Mouse (Mus musculus): ENCODE data around the gene Edil3. TPM values are rescaled to one million over a fixed set of nuclear protein-coding genes. Genes with fewer than 3 reads are reported as not detected.
A peak's percentile ranks its signal among the peaks of the same experiment; 100 is the strongest.

Gene Edil3
- polyA plus RNA-seq, 1 experiment from 2014 or later: 5.8 TPM

DNA sequence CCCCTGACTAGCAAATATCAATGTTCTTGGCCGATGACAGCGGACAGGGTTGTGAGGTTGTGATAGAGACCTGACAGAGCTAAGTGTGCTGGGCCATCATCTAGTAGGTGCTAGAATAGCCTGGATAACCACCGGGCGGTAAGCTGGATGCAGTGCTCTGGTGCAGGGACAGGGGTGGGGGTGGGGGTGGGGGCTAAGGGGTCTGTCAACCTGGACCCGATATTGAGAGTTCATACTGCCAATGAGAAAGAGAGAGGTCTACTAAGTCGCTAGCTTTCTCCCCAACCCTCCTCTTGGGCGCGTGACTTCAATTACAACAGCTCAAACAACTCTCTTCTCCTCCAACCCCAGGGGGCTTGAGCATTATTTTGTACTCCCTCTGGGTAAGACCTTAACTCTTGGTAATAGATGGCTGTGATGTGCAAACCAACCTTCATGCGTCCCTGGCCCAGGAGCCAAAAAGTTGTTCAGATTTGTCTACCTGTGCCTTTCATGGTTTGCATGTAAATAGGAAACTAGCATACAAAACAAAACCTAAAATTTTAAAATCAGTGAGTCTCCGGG lies 1.1 kb downstream of the Edil3 start:
- no peaks in the 10 kb centered on the region for H3K9me3 ChIP-seq (ENCODE audit: control insufficient read depth, low read length)
- peak overlapping the region; percentile 61 to 79 for H3K4me3 ChIP-seq (ENCODE audit: control insufficient read depth in 1 of 2, insufficient read depth in 1 of 2, low read depth in 1 of 2, low read length in 2 of 2)
- no peaks in the 10 kb centered on the region for H3K36me3 ChIP-seq (ENCODE audit: control insufficient read depth, insufficient read depth, low read length)
- H3K4me2 ChIP-seq (ENCODE audit: low read length): peak overlapping the region; percentile 99
- peak overlapping the region; percentile 78 for H3K9ac ChIP-seq (ENCODE audit: low read length)
- no peak overlapping the region for H3K27ac ChIP-seq (replicated peaks in 1 of 2; ENCODE audit: control insufficient read depth in 1 of 2, insufficient read depth in 1 of 2, low read depth in 2 of 2, low read length in 2 of 2)
- no peaks in the 10 kb centered on the region; the same call in 1 of the 2 replicates for H3K27me3 ChIP-seq (ENCODE audit: control insufficient read depth, insufficient read depth, low read length)
- no peak for ATAC-seq (ENCODE audit: insufficient number of reproducible peaks, insufficient read depth, low FRiP score, low read depth)
- peaks cover 4 to 5% of the 10 kb centered on the region in 2 experiments; a peak in 1 of 4 replicates for H3K4me1 ChIP-seq (ENCODE audit: control insufficient read depth in 2 of 2, insufficient read depth in 2 of 2, low read length in 2 of 2)
- WGBS: 8% methylated on average over 10 of the region's 10 CpGs

DNA sequence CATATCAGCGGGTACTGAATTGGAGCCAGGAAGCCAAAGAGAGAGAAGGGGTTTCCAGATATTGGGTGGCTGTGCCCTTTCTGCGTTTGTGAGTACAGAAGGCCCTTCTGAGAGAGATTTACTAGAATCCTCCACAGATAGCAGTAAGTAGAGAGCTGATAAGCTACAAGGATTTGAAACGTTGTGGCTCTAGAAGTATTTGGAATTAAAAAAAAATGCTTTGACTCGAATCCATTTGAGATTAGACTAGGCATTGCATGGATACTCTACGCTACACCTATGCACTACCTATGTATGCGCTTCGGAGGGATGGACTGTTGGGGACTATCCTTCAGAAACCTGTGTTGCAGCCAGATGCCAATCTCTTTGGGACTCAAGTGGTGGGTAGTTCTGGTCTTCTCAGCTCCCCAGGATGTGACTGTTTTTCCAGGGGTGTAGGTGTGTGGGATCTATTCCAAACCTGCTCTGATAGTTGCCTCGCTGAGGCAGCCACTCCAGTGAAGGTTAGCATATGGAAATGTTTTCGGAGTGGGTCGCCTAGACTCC lies 1.8 kb downstream of the Edil3 start:
- no peaks in the 10 kb centered on the region for H3K36me3 ChIP-seq (ENCODE audit: control insufficient read depth, insufficient read depth, low read length)
- 15% methylated on average over 10 of the region's 10 CpGs for WGBS
- H3K9me3 ChIP-seq (ENCODE audit: control insufficient read depth, low read length): no peaks in the 10 kb centered on the region
- peaks cover 4 to 5% of the 10 kb centered on the region in 2 experiments; a peak in 1 of 4 replicates for H3K4me1 ChIP-seq (ENCODE audit: control insufficient read depth in 2 of 2, insufficient read depth in 2 of 2, low read length in 2 of 2)
- H3K9ac ChIP-seq (ENCODE audit: low read length): no peak overlapping the region
- H3K27me3 ChIP-seq (ENCODE audit: control insufficient read depth, insufficient read depth, low read length): no peaks in the 10 kb centered on the region; the same call in 1 of the 2 replicates
- peak overlapping the region; percentile 99 for H3K4me2 ChIP-seq (ENCODE audit: low read length)
- no peak overlapping the region for H3K27ac ChIP-seq (replicated peaks in 1 of 2; ENCODE audit: control insufficient read depth in 1 of 2, insufficient read depth in 1 of 2, low read depth in 2 of 2, low read length in 2 of 2)
- peak overlapping the region; percentile 25 to 79; a peak in 3 of 4 replicates for H3K4me3 ChIP-seq (ENCODE audit: control insufficient read depth in 1 of 2, insufficient read depth in 1 of 2, low read depth in 1 of 2, low read length in 2 of 2)
- 0 out of 2 replicates have a peak, but pooled peaks have one; percentile 36 for ATAC-seq (ENCODE audit: insufficient number of reproducible peaks, insufficient read depth, low FRiP score, low read depth)

DNA sequence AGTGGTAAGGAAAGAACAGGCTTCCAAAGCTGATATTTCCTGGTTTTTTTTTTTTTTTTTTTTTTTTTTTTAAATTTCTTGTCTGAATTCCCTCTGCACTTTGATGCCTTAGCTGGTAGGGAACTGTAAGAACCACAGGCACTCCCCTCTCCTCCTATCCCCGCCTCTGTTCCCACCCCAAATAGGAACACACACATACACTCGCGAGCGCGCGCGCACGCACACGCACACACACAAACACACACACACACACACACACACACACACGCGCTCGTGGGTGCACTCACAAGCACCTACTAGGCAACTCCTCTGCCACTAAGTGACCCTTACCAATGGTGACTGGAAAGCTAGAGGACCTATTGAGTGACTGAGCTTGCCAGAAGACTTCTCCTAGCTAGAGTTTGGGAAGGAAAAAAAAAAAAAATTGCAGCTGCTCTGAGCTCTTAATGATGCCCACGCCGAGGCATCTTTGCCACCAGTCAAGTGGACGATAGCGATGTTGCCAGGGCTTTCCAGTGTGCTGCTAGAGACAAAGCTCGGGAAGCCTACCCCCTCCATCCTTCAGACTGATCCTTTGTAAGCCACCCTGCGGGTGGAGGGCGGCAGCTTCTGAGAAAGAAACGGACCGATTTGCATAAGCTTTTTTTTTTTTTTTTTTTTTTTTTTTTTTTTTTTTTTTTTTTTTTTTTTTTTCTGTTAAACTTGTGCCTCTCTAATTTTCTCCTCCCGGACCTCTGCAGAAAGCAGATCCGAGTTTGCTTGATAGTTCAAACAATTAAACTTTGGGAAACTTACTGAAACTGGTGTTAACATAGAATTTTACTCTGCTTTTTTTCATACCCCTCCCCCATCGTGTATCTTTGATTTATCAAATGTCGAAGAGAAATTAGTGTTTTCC lies 2.5 kb downstream of the Edil3 start:
- no peaks in the 10 kb centered on the region; the same call in 1 of the 2 replicates for H3K27me3 ChIP-seq (ENCODE audit: control insufficient read depth, insufficient read depth, low read length)
- H3K9me3 ChIP-seq (ENCODE audit: control insufficient read depth, low read length): no peaks in the 10 kb centered on the region
- H3K9ac ChIP-seq (ENCODE audit: low read length): peak overlapping the region; percentile 63
- no peak overlapping the region for H3K27ac ChIP-seq (replicated peaks in 1 of 2; ENCODE audit: control insufficient read depth in 1 of 2, insufficient read depth in 1 of 2, low read depth in 2 of 2, low read length in 2 of 2)
- H3K4me1 ChIP-seq (ENCODE audit: control insufficient read depth in 2 of 2, insufficient read depth in 2 of 2, low read length in 2 of 2): peaks cover 4 to 10% of the 10 kb centered on the region in 2 experiments; a peak in 1 of 4 replicates
- peak overlapping the region; percentile 63 to 79 for H3K4me3 ChIP-seq (ENCODE audit: control insufficient read depth in 1 of 2, insufficient read depth in 1 of 2, low read depth in 1 of 2, low read length in 2 of 2)
- peak; percentile 41; the same call in 1 of the 2 replicates for ATAC-seq (ENCODE audit: insufficient number of reproducible peaks, insufficient read depth, low FRiP score, low read depth)
- under 1% methylated on average over 25 of the region's 25 CpGs for WGBS
- H3K36me3 ChIP-seq (ENCODE audit: control insufficient read depth, insufficient read depth, low read length): no peaks in the 10 kb centered on the region
- H3K4me2 ChIP-seq (ENCODE audit: low read length): peak overlapping the region; percentile 99

DNA sequence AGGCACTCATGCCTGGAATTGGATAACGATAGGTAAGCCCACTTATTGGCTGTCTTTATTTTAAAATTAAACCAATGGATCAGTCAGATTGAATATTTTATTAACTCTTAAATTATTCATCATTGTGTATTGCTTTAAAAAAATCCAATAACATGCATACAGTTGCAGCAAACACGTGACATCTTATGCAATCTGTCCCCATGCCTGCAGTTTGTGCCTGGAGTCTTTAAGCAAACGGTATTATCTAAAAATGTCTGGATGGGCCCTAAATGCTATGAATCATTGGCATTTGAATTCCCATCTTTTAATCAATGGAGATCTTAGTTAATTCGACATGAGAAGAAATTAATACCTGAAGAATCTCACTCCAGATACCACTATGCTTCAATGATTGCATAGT lies 3.2 kb downstream of the Edil3 start:
- Histone ChIP-seq H3K4me1 (ENCODE audit: control insufficient read depth in 2 of 2, insufficient read depth in 2 of 2, low read length in 2 of 2) (peaks cover 4 to 10% of the 10 kb centered on the region in 2 experiments; a peak in 1 of 4 replicates), H3K27me3 (ENCODE audit: control insufficient read depth, insufficient read depth, low read length) (no peaks in the 10 kb centered on the region; the same call in 1 of the 2 replicates), H3K36me3 (ENCODE audit: control insufficient read depth, insufficient read depth, low read length) (no peaks in the 10 kb centered on the region), H3K4me2 (ENCODE audit: low read length) (peak overlapping the region; percentile 99), H3K9me3 (ENCODE audit: control insufficient read depth, low read length) (no peaks in the 10 kb centered on the region), H3K9ac (ENCODE audit: low read length) (no peak overlapping the region), H3K4me3 (ENCODE audit: control insufficient read depth in 1 of 2, insufficient read depth in 1 of 2, low read depth in 1 of 2, low read length in 2 of 2) (peak overlapping the region in 1 of 2 experiments; percentile 79; a peak in 1 of 4 replicates), H3K27ac (replicated peaks in 1 of 2; ENCODE audit: control insufficient read depth in 1 of 2, insufficient read depth in 1 of 2, low read depth in 2 of 2, low read length in 2 of 2) (no peak overlapping the region)
- 34% methylated on average over 4 of the region's 4 CpGs for WGBS
- ATAC-seq (ENCODE audit: insufficient number of reproducible peaks, insufficient read depth, low FRiP score, low read depth): no peak

DNA sequence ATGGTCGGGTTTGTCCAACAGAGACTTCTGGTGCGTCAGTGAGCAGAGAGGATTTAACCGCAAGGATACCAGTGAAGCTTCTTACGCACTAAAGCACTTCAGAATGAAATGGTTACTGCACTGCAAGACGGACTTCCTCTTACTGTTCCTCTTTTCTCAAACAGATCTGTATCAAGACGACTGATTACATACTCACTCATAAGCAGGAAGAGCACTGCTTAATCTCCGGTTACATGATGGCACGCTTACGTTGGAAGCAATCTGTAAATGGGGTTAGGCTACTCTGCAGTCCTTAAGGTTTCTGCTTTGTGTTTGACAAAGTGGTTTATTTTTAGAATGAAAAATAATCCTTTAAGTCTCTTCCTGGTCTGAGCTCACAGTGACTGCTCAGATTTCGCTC lies 7.1 kb downstream of the Edil3 start:
- no peak for ATAC-seq (ENCODE audit: insufficient number of reproducible peaks, insufficient read depth, low FRiP score, low read depth)
- H3K4me1 ChIP-seq (ENCODE audit: control insufficient read depth in 2 of 2, insufficient read depth in 2 of 2, low read length in 2 of 2): peaks cover 0 to 5% of the 10 kb centered on the region in 2 experiments; a peak in 1 of 4 replicates
- H3K4me2 ChIP-seq (ENCODE audit: low read length): peak overlapping the region; percentile 70
- WGBS: 4% methylated on average over 10 of the region's 10 CpGs
- no peak overlapping the region for H3K9ac ChIP-seq (ENCODE audit: low read length)
- no peaks in the 10 kb centered on the region for H3K36me3 ChIP-seq (ENCODE audit: control insufficient read depth, insufficient read depth, low read length)
- peak overlapping the region in 1 of 2 experiments; percentile 32; a peak in 3 of 4 replicates for H3K4me3 ChIP-seq (ENCODE audit: control insufficient read depth in 1 of 2, insufficient read depth in 1 of 2, low read depth in 1 of 2, low read length in 2 of 2)
- no peaks in the 10 kb centered on the region for H3K27me3 ChIP-seq (ENCODE audit: control insufficient read depth, insufficient read depth, low read length)
- no peaks in the 10 kb centered on the region for H3K9me3 ChIP-seq (ENCODE audit: control insufficient read depth, low read length)
- peak overlapping the region; percentile 5 to 55; a peak in 3 of 4 replicates for H3K27ac ChIP-seq (replicated peaks in 1 of 2; ENCODE audit: control insufficient read depth in 1 of 2, insufficient read depth in 1 of 2, low read depth in 2 of 2, low read length in 2 of 2)

DNA sequence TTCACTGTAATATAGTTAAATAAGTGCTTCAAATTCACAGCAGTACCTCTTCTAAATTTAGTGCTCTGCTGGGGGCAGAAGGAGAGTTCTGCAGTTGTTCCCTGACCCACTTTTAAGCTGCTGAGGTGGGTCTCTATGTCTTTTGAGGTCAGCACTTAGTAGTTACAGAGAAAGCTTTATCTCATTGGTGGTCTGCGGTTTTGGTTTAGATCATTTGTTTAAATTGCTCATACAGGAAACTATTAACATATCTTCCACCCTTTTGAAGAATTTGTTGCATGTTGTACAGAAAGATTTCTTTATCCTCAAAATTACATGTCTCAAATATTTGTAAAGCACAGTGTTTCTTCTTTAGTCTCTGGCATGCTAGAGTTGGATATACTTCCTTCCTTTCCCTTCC lies 12.5 kb downstream of the Edil3 start:
- H3K4me2 ChIP-seq (ENCODE audit: low read length): no peak overlapping the region
- H3K27me3 ChIP-seq (ENCODE audit: control insufficient read depth, insufficient read depth, low read length): no peaks in the 10 kb centered on the region
- H3K9ac ChIP-seq (ENCODE audit: low read length): no peak overlapping the region
- no peaks in the 10 kb centered on the region for H3K9me3 ChIP-seq (ENCODE audit: control insufficient read depth, low read length)
- WGBS: 76% methylated on average over 1 of the region's 1 CpGs
- H3K4me3 ChIP-seq (ENCODE audit: control insufficient read depth in 1 of 2, insufficient read depth in 1 of 2, low read depth in 1 of 2, low read length in 2 of 2): no peak overlapping the region
- H3K27ac ChIP-seq (replicated peaks in 1 of 2; ENCODE audit: control insufficient read depth in 1 of 2, insufficient read depth in 1 of 2, low read depth in 2 of 2, low read length in 2 of 2): no peak overlapping the region
- no peaks in the 10 kb centered on the region for H3K36me3 ChIP-seq (ENCODE audit: control insufficient read depth, insufficient read depth, low read length)
- no peak for ATAC-seq (ENCODE audit: insufficient number of reproducible peaks, insufficient read depth, low FRiP score, low read depth)
- H3K4me1 ChIP-seq (ENCODE audit: control insufficient read depth in 2 of 2, insufficient read depth in 2 of 2, low read length in 2 of 2): no peaks in the 10 kb centered on the region

DNA sequence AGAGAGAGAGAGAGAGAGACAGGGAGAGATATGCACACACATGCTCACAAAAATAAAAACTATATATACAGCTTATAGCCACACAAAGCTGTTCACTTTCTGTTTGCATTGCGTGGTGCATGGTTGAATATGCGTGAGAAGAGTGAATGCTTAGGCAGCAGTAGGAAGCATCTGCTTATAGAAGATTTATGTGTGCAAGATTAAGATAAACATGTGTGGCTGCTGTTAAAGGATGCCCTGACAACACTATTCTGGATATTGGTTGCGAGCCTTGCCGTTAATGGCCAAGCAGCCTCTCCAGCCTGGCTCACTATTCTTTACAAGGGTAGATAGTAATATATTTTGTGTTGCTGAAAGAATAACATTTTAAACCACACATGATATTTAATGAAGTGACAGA lies 28.5 kb downstream of the Edil3 start:
- H3K9me3 ChIP-seq (ENCODE audit: control insufficient read depth, low read length): no peaks in the 10 kb centered on the region
- H3K27ac ChIP-seq (replicated peaks in 1 of 2; ENCODE audit: control insufficient read depth in 1 of 2, insufficient read depth in 1 of 2, low read depth in 2 of 2, low read length in 2 of 2): no peak overlapping the region
- H3K4me3 ChIP-seq (ENCODE audit: control insufficient read depth in 1 of 2, insufficient read depth in 1 of 2, low read depth in 1 of 2, low read length in 2 of 2): no peak overlapping the region
- no peak for ATAC-seq (ENCODE audit: insufficient number of reproducible peaks, insufficient read depth, low FRiP score, low read depth)
- no peaks in the 10 kb centered on the region for H3K36me3 ChIP-seq (ENCODE audit: control insufficient read depth, insufficient read depth, low read length)
- H3K4me2 ChIP-seq (ENCODE audit: low read length): no peak overlapping the region
- no peak overlapping the region for H3K9ac ChIP-seq (ENCODE audit: low read length)
- no peaks in the 10 kb centered on the region for H3K4me1 ChIP-seq (ENCODE audit: control insufficient read depth in 2 of 2, insufficient read depth in 2 of 2, low read length in 2 of 2)
- 82% methylated on average over 4 of the region's 4 CpGs for WGBS
- no peaks in the 10 kb centered on the region for H3K27me3 ChIP-seq (ENCODE audit: control insufficient read depth, insufficient read depth, low read length)
